Mouse (Mus musculus): ENCODE results near the gene Izumo1r.

DNA sequence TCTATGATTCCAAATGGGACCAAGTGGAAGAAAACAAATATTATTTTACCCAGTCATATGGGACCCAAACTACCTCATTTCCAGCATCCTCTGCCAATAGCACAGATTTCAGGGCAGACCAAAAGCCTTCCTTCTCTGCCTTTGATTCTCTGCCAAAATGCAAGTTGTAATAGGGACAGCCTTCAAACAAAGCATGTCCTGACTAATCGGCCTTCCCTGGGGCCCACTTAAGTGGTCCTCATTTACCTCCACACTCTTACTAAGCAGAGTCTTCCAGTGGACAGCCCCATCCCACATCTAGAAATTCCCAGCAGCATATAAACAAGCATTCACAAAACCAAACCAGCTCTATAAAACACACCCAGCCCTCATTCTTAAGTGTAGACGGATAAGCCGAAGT lies 6.6 kb downstream of the Izumo1r start:
- TF ChIP-seq POLR2A (IDR thresholded peaks at IDR 0.05; ENCODE audit: low read depth, low read length) (no peak), CTCF (IDR thresholded peaks at IDR 0.05; ENCODE audit: extremely low read depth, insufficient read depth, insufficient read length, insufficient replicate concordance) (no peak)

Data from spleen, adult 2 months (tissue).